Mouse (Mus musculus) heart, embryonic 14.5 days (tissue): ENCODE data around the gene 4930470P17Rik. TPM values are rescaled to one million over a fixed set of nuclear protein-coding genes. Genes with fewer than 3 reads are reported as not detected.

Source experiments
- ATAC-seq: fragments of 200-750 bp; cut with Nextera tagmentation; 2 replicates; pipeline ENCODE4 v1.8.0; 2017; ENCODE audit warnings: low read depth, moderate TSS enrichment; ENCODE audit not compliant: insufficient number of reproducible peaks, insufficient read depth, low FRiP score
- H3K27ac ChIP-seq, 2 experiments: fragments of 200-500 bp in 1 of 2; fragments of 300-500 bp in 1 of 2; sonication (generic) in 1 of 2; replicated peaks in 1 of 2; 2 replicates each; pipeline ENCODE4 v1.5.1; 2012 to 2014; ENCODE audit warnings: low read depth in 2 of 2, low read length in 2 of 2, control low read depth in 1 of 2, mild to moderate bottlenecking in 1 of 2, mixed read lengths in 1 of 2; ENCODE audit not compliant: control insufficient read depth in 1 of 2, insufficient read depth in 1 of 2
- H3K27me3 ChIP-seq: fragments of 300-500 bp; sonication (generic); 2 replicates; pipeline ENCODE4 v1.6.1; 2014; ENCODE audit warnings: mild to moderate bottlenecking, low read length, control low read depth; ENCODE audit not compliant: control insufficient read depth, insufficient read depth
- H3K36me3 ChIP-seq: fragments of 300-500 bp; sonication (generic); 2 replicates; pipeline ENCODE4 v1.6.1; 2014; ENCODE audit warnings: mild to moderate bottlenecking, control low read depth, low read length, mixed read lengths; ENCODE audit not compliant: control insufficient read depth, insufficient read depth
- H3K4me1 ChIP-seq, 2 experiments: fragments of 200-500 bp in 1 of 2; fragments of 300-500 bp in 1 of 2; sonication (generic) in 1 of 2; 2 replicates each; pipeline ENCODE4 v1.6.1; 2012 to 2014; ENCODE audit warnings: low read length in 2 of 2, control low read depth in 1 of 2, mixed read lengths in 1 of 2; ENCODE audit not compliant: control insufficient read depth in 2 of 2, insufficient read depth in 2 of 2
- H3K4me2 ChIP-seq: fragments of 300-500 bp; sonication (generic); 2 replicates; pipeline ENCODE4 v1.6.1; 2014; ENCODE audit warnings: mild to moderate bottlenecking, low read length
- H3K4me3 ChIP-seq, 2 experiments: fragments of 200-500 bp in 1 of 2; fragments of 300-500 bp in 1 of 2; sonication (generic) in 1 of 2; 2 replicates each; pipeline ENCODE4 v1.5.1; 2012 to 2014; ENCODE audit warnings: low read length in 2 of 2, mild to moderate bottlenecking in 2 of 2, control low read depth in 1 of 2, low read depth in 1 of 2, moderate library complexity in 1 of 2; ENCODE audit not compliant: control insufficient read depth in 1 of 2, insufficient read depth in 1 of 2
- H3K9ac ChIP-seq: fragments of 300-500 bp; sonication (generic); 2 replicates; pipeline ENCODE4 v1.6.1; 2014; ENCODE audit warnings: mild to moderate bottlenecking, low read length
- H3K9me3 ChIP-seq: fragments of 300-500 bp; sonication (generic); 2 replicates; pipeline ENCODE4 v1.6.1; 2016; ENCODE audit warnings: low read length, control low read depth; ENCODE audit not compliant: control insufficient read depth
- WGBS: fragments of 180-500 bp; shearing (Covaris S2); extraction: QIAGEN DNeasy Blood & Tissue Kit; methylation state at CpG from one replicate; pipeline ENCODE4 v1.1.7; 2014; 5-methylcytosine and 5-hydroxymethylcytosine counted together
- polyA plus RNA-seq: library from polyadenylated mRNA; unstranded; fragments of >200 nt; fragmentation: Nextera tagmentation; extraction: Ambion mirVana; gene quantifications from 2 replicates; pipeline ENCODE4 v1.2.1, GENCODE M21; 2014

The 4930470P17Rik gene
- not detected in 2 replicates for polyA plus RNA-seq

- Histone ChIP-seq H3K4me1 (no peaks in the 10 kb centered on the region), H3K4me3 (no peak within 1 kb of the TSS), H3K4me2 (no peak within 1 kb of the TSS), H3K36me3 (no peaks in the 10 kb centered on the region), H3K9ac (no peak within 1 kb of the TSS), H3K27me3 (no peaks in the 10 kb centered on the region), H3K9me3 (no peaks in the 10 kb centered on the region), H3K27ac (no peak within 1 kb of the TSS)
- no peak for ATAC-seq
- WGBS = 72% methylated on average over 9 of the region's 9 CpGs
Observed at GRCm38 (mm10) chr2:170601917-170602316, at the start of gene 4930470P17Rik. Gene 4930470P17Rik (minus strand): TSS chr2:170602017.

GRCm38 (mm10) chr2:170651483-170651882, 49.7 kb upstream of the 4930470P17Rik start:
- no peak for ATAC-seq
- no peak overlapping the region for H3K4me3 ChIP-seq
- H3K9me3 ChIP-seq = no peaks in the 10 kb centered on the region
- H3K4me2 ChIP-seq = no peak overlapping the region
- H3K4me1 ChIP-seq = 0 out of 4 replicates have a peak, but pooled peaks cover 0 to 3% of the 10 kb centered on the region in 2 experiments
- H3K9ac ChIP-seq = no peak overlapping the region
- H3K36me3 ChIP-seq = no peaks in the 10 kb centered on the region
- no peak overlapping the region for H3K27ac ChIP-seq
- 71% methylated on average over 1 of the region's 1 CpGs for WGBS
- no peaks in the 10 kb centered on the region for H3K27me3 ChIP-seq

GRCm38 (mm10) chr2:170648542-170648941, 46.7 kb upstream of the 4930470P17Rik start:
- 0 out of 4 replicates have a peak, but pooled peaks cover 0 to 3% of the 10 kb centered on the region in 2 experiments for H3K4me1 ChIP-seq
- no peaks in the 10 kb centered on the region for H3K27me3 ChIP-seq
- H3K4me3 ChIP-seq = no peak overlapping the region
- 54% methylated on average over 11 of the region's 11 CpGs for WGBS
- no peak overlapping the region for H3K27ac ChIP-seq
- H3K9me3 ChIP-seq = no peaks in the 10 kb centered on the region
- H3K4me2 ChIP-seq = no peak overlapping the region
- H3K36me3 ChIP-seq = no peaks in the 10 kb centered on the region
- H3K9ac ChIP-seq = no peak overlapping the region
- no peak for ATAC-seq

- WGBS = 90% methylated on average over 6 of the region's 6 CpGs
- Histone ChIP-seq H3K4me2 (no peak overlapping the region), H3K4me1 (0 out of 4 replicates have a peak, but pooled peaks cover 0 to 3% of the 10 kb centered on the region in 2 experiments), H3K9me3 (no peaks in the 10 kb centered on the region), H3K36me3 (no peaks in the 10 kb centered on the region), H3K4me3 (no peak overlapping the region), H3K27ac (no peak overlapping the region), H3K9ac (no peak overlapping the region), H3K27me3 (no peaks in the 10 kb centered on the region)
- no peak for ATAC-seq
Observed at GRCm38 (mm10) chr2:170646201-170646600, 44.4 kb upstream of the 4930470P17Rik start.

GRCm38 (mm10) chr2:170642338-170642806, 40.6 kb upstream of the 4930470P17Rik start:
- 59% methylated on average over 4 of the region's 4 CpGs for WGBS

DNA sequence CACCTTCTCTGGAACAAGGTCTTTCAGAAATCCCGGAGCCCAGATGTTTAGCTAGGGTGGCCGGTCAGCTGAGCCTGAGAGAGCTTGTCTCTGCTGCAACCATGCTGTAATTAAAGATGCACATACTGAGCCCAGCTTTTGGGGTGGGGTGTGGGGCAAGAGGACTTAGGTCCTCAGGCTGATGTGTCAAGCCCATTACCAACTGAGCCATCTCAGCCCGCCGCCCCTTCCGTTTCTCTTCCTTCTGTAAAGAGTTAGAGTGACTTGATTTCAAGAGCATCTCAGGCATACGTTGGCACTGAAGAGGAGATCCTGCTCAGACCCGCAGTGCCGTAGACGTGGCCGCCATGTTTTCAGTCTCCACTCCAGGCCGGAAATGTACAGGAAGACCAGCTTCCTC, 38.5 kb upstream of the 4930470P17Rik start:
- Histone ChIP-seq H3K9me3 (no peaks in the 10 kb centered on the region), H3K27ac (no peak overlapping the region), H3K9ac (no peak overlapping the region), H3K36me3 (no peaks in the 10 kb centered on the region), H3K4me3 (no peak overlapping the region), H3K4me2 (no peak overlapping the region), H3K27me3 (no peaks in the 10 kb centered on the region), H3K4me1 (no peaks in the 10 kb centered on the region)
- no peak for ATAC-seq
- 84% methylated on average over 11 of the region's 11 CpGs for WGBS

More at GRCm38 (mm10) chr2:170642338-170642806, 40.6 kb upstream of the 4930470P17Rik start:
- Histone ChIP-seq H3K4me3 (no peak overlapping the region), H3K36me3 (no peaks in the 10 kb centered on the region), H3K9ac (no peak overlapping the region), H3K27ac (no peak overlapping the region), H3K4me1 (no peaks in the 10 kb centered on the region), H3K4me2 (no peak overlapping the region), H3K9me3 (no peaks in the 10 kb centered on the region), H3K27me3 (no peaks in the 10 kb centered on the region)
- ATAC-seq = no peak

GRCm38 (mm10) chr2:170638746-170639145, 36.9 kb upstream of the 4930470P17Rik start:
- no peak overlapping the region for H3K4me2 ChIP-seq
- H3K4me1 ChIP-seq = no peaks in the 10 kb centered on the region
- no peak overlapping the region for H3K4me3 ChIP-seq
- H3K9ac ChIP-seq = no peak overlapping the region
- no peaks in the 10 kb centered on the region for H3K27me3 ChIP-seq
- H3K36me3 ChIP-seq = no peaks in the 10 kb centered on the region
- H3K27ac ChIP-seq = no peak overlapping the region
- WGBS = 79% methylated on average over 8 of the region's 8 CpGs
- ATAC-seq = no peak
- no peaks in the 10 kb centered on the region for H3K9me3 ChIP-seq
